Mouse (Mus musculus): Measurements from ENCODE around the gene Ackr4. TPM values are rescaled to one million over a fixed set of nuclear protein-coding genes. Genes with fewer than 3 reads are reported as not detected.

Ackr4 gene
- polyA plus RNA-seq, 1 experiment from 2014 or later = 2.0 TPM

DNA sequence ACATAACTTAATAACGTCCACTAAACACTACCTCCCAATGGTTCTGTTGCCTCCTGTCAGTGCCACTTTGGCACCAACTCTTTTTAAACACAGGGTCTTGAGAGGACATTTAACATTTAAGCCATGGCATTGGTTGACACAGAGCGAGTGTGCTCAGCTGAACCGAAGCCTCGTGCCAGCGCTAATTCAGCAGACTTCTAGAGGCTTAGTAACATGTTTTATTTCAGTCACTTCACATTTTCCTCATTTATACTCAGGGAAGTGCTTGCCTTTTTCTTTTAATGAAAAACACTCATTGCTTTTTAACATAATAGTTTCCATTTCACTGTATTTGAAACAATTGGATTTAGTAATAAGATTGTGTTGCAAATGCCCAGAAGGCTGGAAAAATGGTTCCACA is 17.6 kb downstream of the Ackr4 start:
- no peak for ATAC-seq (ENCODE audit: low FRiP score, low TSS enrichment)
- Histone ChIP-seq H3K4me2 (replicated peaks; ENCODE audit: low read depth, low read length) (no peak overlapping the region), H3K4me1 (ENCODE audit: insufficient read depth, low read length) (no peaks in the 10 kb centered on the region), H3K9ac (replicated peaks; ENCODE audit: low read length) (no peak overlapping the region), H3K27me3 (ENCODE audit: insufficient read depth, low read length) (no peaks in the 10 kb centered on the region), H3K36me3 (ENCODE audit: insufficient read depth, low read length) (no peaks in the 10 kb centered on the region), H3K27ac (ENCODE audit: low read length) (no peak overlapping the region), H3K9me3 (ENCODE audit: low read length) (peaks cover 5% of the 10 kb centered on the region; the same call in 1 of the 2 replicates), H3K4me3 (ENCODE audit: low read length) (no peak overlapping the region)
- WGBS = 94% methylated on average over 5 of the region's 5 CpGs

DNA sequence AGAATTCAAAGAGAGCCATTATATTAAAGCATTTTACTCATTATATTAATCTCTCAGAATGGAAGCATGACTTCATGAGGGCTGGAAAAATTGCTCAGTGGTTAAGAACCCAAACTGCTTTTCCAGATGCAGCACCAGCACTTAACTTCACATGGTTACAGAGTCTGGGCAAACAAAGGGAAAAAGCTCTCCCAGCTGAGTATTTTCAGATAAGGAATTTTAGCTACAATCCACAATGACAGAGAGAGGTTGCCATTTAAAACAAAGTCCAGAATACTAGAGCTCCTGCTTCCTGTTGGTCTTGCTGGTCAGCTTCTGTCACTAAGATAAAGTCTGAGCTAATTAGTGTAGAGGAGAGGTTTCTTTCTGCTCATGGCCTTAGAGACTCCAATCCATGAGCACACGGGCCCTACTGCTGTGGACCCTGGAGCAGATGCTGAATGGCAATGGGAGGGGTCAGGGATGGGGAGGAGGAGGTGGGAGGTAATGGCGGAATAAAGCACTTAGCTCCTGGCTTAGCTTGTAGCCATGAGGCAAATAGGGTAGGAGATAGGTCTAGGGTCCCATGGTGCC is 18.1 kb downstream of the Ackr4 start:
- H3K9ac ChIP-seq (replicated peaks; ENCODE audit: low read length) = no peak overlapping the region
- peaks cover 5% of the 10 kb centered on the region; the same call in 1 of the 2 replicates for H3K9me3 ChIP-seq (ENCODE audit: low read length)
- no peak overlapping the region for H3K4me3 ChIP-seq (ENCODE audit: low read length)
- no peaks in the 10 kb centered on the region for H3K36me3 ChIP-seq (ENCODE audit: insufficient read depth, low read length)
- H3K27ac ChIP-seq (ENCODE audit: low read length) = no peak overlapping the region
- ATAC-seq (ENCODE audit: low FRiP score, low TSS enrichment) = no peak
- no peaks in the 10 kb centered on the region for H3K4me1 ChIP-seq (ENCODE audit: insufficient read depth, low read length)
- H3K27me3 ChIP-seq (ENCODE audit: insufficient read depth, low read length) = no peaks in the 10 kb centered on the region
- 57% methylated on average over 2 of the region's 2 CpGs for WGBS
- no peak overlapping the region for H3K4me2 ChIP-seq (replicated peaks; ENCODE audit: low read depth, low read length)

DNA sequence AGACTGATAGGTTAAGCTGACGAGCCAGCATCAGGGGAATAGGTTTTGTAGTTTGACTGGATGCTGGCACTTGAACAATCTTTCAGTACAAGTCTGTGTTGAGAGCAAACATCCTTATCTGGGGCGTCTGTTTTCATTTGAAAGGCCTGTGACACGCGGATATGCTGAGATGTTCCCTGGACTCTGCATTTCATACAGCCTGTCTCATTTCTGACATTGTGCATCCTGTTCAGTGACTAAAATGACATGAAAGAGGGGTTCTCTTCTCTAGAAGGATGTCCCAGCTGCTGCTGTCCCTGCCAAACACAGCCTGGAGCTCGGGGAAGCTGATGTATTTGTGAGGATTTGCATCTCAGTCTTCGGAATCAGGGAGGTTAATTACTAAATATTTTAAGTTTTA is 19.3 kb downstream of the Ackr4 start:
- H3K27me3 ChIP-seq (ENCODE audit: insufficient read depth, low read length) = no peaks in the 10 kb centered on the region
- H3K4me3 ChIP-seq (ENCODE audit: low read length) = no peak overlapping the region
- no peak overlapping the region for H3K4me2 ChIP-seq (replicated peaks; ENCODE audit: low read depth, low read length)
- no peak overlapping the region for H3K27ac ChIP-seq (ENCODE audit: low read length)
- no peaks in the 10 kb centered on the region for H3K4me1 ChIP-seq (ENCODE audit: insufficient read depth, low read length)
- H3K9me3 ChIP-seq (ENCODE audit: low read length) = peaks cover 5% of the 10 kb centered on the region; the same call in 1 of the 2 replicates
- no peaks in the 10 kb centered on the region for H3K36me3 ChIP-seq (ENCODE audit: insufficient read depth, low read length)
- peak; percentile 78 for ATAC-seq (ENCODE audit: low FRiP score, low TSS enrichment)
- 62% methylated on average over 6 of the region's 6 CpGs for WGBS
- H3K9ac ChIP-seq (replicated peaks; ENCODE audit: low read length) = no peak overlapping the region

DNA sequence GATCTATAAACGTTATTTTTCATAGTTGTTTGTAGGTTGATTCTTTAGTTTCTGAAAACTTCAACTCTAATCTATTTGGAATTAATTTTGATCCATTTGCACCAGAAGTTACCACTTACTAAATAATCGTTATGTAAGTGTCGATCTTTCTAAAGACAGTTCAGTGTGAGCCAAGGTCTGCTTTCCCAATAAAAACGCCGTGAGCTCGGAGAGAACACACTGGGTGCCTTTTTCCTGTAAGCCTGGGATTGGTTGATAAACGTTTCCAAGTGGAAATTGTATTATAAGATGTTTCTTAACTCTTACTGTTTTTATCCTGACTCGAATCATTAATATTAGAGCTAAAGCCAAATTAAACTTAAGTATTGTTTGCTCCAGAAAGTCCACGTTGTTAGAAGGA is 19.8 kb downstream of the Ackr4 start:
- Histone ChIP-seq H3K9me3 (ENCODE audit: low read length) (peaks cover 5% of the 10 kb centered on the region; the same call in 1 of the 2 replicates), H3K27ac (ENCODE audit: low read length) (no peak overlapping the region), H3K9ac (replicated peaks; ENCODE audit: low read length) (no peak overlapping the region), H3K4me3 (ENCODE audit: low read length) (no peak overlapping the region), H3K27me3 (ENCODE audit: insufficient read depth, low read length) (no peaks in the 10 kb centered on the region), H3K4me2 (replicated peaks; ENCODE audit: low read depth, low read length) (no peak overlapping the region), H3K4me1 (ENCODE audit: insufficient read depth, low read length) (peaks cover 4% of the 10 kb centered on the region; the same call in 1 of the 2 replicates), H3K36me3 (ENCODE audit: insufficient read depth, low read length) (no peaks in the 10 kb centered on the region)
- 68% methylated on average over 9 of the region's 9 CpGs for WGBS
- ATAC-seq (ENCODE audit: low FRiP score, low TSS enrichment) = no peak

DNA sequence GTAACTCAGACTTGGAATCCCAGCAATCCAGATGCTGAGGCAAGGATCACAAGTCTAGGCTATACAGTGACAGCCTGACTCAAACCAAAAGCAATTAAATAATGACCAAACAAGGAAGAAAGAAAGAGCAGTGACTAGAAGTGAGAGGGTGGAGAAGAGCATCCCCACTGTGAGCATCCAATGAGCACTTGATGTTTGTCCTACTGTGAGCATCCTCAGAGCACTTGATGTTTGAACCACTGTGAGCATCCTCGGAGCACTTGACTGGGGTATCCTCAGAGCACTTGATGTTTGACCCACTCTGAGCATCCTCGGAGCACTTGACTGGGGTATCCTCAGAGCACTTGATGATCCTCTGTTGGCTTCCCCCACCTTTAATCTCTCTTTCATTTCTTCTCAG is 21.7 kb downstream of the Ackr4 start:
- no peaks in the 10 kb centered on the region for H3K27me3 ChIP-seq (ENCODE audit: insufficient read depth, low read length)
- no peak overlapping the region for H3K27ac ChIP-seq (ENCODE audit: low read length)
- H3K9ac ChIP-seq (replicated peaks; ENCODE audit: low read length) = no peak overlapping the region
- H3K4me1 ChIP-seq (ENCODE audit: insufficient read depth, low read length) = peaks cover 16% of the 10 kb centered on the region
- no peak overlapping the region for H3K4me2 ChIP-seq (replicated peaks; ENCODE audit: low read depth, low read length)
- no peaks in the 10 kb centered on the region for H3K9me3 ChIP-seq (ENCODE audit: low read length)
- no peaks in the 10 kb centered on the region for H3K36me3 ChIP-seq (ENCODE audit: insufficient read depth, low read length)
- no peak overlapping the region for H3K4me3 ChIP-seq (ENCODE audit: low read length)
- no peak for ATAC-seq (ENCODE audit: low FRiP score, low TSS enrichment)
- 94% methylated on average over 2 of the region's 2 CpGs for WGBS

DNA sequence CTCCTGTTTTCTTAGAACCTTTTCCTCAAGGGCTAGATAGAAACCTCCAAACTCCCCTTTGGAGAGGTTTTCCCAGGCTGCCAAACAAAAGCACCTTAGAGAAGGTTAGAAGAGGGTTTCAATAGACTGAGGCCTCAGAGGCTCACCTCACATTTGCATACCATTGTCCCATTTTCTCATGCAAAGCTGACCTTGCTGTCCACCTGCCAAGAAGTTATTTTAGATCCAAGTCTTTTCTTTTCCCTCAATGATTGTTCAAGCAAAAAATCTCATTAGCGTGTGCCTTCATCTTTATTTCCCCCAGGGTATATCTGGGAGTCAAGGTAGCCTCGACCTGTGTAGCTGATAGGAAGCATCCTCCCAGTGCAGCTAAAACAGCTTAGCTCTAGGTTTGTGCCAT is 23.8 kb downstream of the Ackr4 start:
- no peak for ATAC-seq (ENCODE audit: low FRiP score, low TSS enrichment)
- H3K27ac ChIP-seq (ENCODE audit: low read length) = no peak overlapping the region
- H3K9ac ChIP-seq (replicated peaks; ENCODE audit: low read length) = no peak overlapping the region
- H3K27me3 ChIP-seq (ENCODE audit: insufficient read depth, low read length) = no peaks in the 10 kb centered on the region
- WGBS = 48% methylated on average over 2 of the region's 2 CpGs
- no peaks in the 10 kb centered on the region for H3K9me3 ChIP-seq (ENCODE audit: low read length)
- no peaks in the 10 kb centered on the region for H3K36me3 ChIP-seq (ENCODE audit: insufficient read depth, low read length)
- H3K4me1 ChIP-seq (ENCODE audit: insufficient read depth, low read length) = peaks cover 16% of the 10 kb centered on the region
- H3K4me3 ChIP-seq (ENCODE audit: low read length) = no peak overlapping the region
- no peak overlapping the region for H3K4me2 ChIP-seq (replicated peaks; ENCODE audit: low read depth, low read length)

DNA sequence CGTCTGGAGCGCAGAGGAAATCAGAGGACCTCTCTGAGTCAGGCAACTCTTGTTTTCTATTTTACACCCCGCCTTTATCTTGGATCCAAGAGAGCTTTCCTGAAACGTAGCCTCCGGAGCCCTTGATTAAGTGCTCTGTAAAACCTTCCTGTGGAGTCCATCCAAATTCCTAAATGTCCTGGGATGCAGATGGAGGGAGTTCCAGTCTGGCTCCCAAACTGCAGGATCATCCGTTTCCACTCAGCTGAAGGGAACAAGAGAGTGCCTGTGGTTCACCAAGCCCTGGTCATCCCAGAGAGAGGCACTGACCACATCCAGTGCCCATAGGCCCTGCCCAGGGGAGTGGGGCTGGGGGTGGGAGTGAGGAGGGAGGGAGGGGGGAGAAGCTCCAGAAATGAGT is 24.4 kb downstream of the Ackr4 start:
- peak; percentile 36; the same call in 1 of the 2 replicates for ATAC-seq (ENCODE audit: low FRiP score, low TSS enrichment)
- H3K4me3 ChIP-seq (ENCODE audit: low read length) = no peak overlapping the region
- peaks cover 16% of the 10 kb centered on the region for H3K4me1 ChIP-seq (ENCODE audit: insufficient read depth, low read length)
- no peak overlapping the region for H3K4me2 ChIP-seq (replicated peaks; ENCODE audit: low read depth, low read length)
- no peaks in the 10 kb centered on the region for H3K36me3 ChIP-seq (ENCODE audit: insufficient read depth, low read length)
- 38% methylated on average over 6 of the region's 6 CpGs for WGBS
- no peaks in the 10 kb centered on the region for H3K27me3 ChIP-seq (ENCODE audit: insufficient read depth, low read length)
- H3K27ac ChIP-seq (ENCODE audit: low read length) = no peak overlapping the region
- no peak overlapping the region for H3K9ac ChIP-seq (replicated peaks; ENCODE audit: low read length)
- H3K9me3 ChIP-seq (ENCODE audit: low read length) = no peaks in the 10 kb centered on the region

DNA sequence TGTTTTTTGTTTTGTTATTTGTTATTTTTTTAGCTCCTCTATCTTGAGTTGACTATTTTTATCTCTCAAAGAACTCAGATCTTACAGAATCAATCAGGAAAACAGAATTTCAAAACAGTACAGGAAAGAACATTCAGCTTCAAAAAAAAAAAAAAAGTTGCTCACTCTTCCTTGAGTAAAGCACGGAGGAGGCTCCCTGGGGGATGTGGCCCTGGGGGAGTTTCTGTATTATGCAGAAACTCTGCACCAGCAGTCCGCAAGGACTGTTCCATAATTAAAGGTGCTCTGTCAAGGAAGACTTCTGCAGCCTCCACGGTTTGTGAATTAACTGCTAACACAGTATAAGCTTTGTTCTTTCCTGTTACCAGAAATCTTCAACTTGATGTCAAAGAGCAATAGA is 25.3 kb downstream of the Ackr4 start:
- peak; percentile 52; the same call in 1 of the 2 replicates for ATAC-seq (ENCODE audit: low FRiP score, low TSS enrichment)
- no peak overlapping the region; the same call in 1 of the 2 replicates for H3K4me2 ChIP-seq (replicated peaks; ENCODE audit: low read depth, low read length)

DNA sequence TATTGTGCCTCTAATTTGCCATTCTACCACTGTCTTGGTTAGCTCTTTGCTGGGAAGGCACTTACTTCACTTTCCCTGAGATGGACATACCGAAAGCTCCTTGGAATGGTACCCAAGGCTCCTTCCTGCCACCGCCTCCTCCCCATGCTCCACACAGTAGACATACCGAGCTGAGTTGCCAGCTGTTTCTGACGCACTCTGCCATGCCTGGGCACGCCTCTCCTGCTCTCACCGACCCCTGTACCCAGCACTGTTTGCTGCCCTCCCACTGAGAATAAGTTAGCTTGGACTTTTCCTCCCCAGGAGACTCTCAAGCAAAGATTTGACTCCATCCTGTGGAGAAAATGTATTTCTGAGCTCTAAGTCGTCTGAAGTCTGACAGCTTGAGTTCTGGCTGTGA is 25.9 kb downstream of the Ackr4 start:
- Histone ChIP-seq H3K4me1 (ENCODE audit: insufficient read depth, low read length) (peaks cover 16% of the 10 kb centered on the region), H3K9ac (replicated peaks; ENCODE audit: low read length) (no peak overlapping the region), H3K9me3 (ENCODE audit: low read length) (no peaks in the 10 kb centered on the region), H3K4me3 (ENCODE audit: low read length) (no peak overlapping the region), H3K4me2 (replicated peaks; ENCODE audit: low read depth, low read length) (no peak overlapping the region), H3K36me3 (ENCODE audit: insufficient read depth, low read length) (no peaks in the 10 kb centered on the region), H3K27ac (ENCODE audit: low read length) (no peak overlapping the region), H3K27me3 (ENCODE audit: insufficient read depth, low read length) (no peaks in the 10 kb centered on the region)
- 47% methylated on average over 7 of the region's 7 CpGs for WGBS
- ATAC-seq (ENCODE audit: low FRiP score, low TSS enrichment) = peak; percentile 75; the same call in 1 of the 2 replicates

More for the DNA sequence above, 25.3 kb downstream of the Ackr4 start:
- no peak overlapping the region for H3K9ac ChIP-seq (replicated peaks; ENCODE audit: low read length)
- H3K4me3 ChIP-seq (ENCODE audit: low read length) = no peak overlapping the region
- no peaks in the 10 kb centered on the region for H3K36me3 ChIP-seq (ENCODE audit: insufficient read depth, low read length)
- H3K27me3 ChIP-seq (ENCODE audit: insufficient read depth, low read length) = no peaks in the 10 kb centered on the region
- 14% methylated on average over 3 of the region's 3 CpGs for WGBS
- H3K27ac ChIP-seq (ENCODE audit: low read length) = no peak overlapping the region
- no peaks in the 10 kb centered on the region for H3K9me3 ChIP-seq (ENCODE audit: low read length)
- H3K4me1 ChIP-seq (ENCODE audit: insufficient read depth, low read length) = peaks cover 16% of the 10 kb centered on the region

DNA sequence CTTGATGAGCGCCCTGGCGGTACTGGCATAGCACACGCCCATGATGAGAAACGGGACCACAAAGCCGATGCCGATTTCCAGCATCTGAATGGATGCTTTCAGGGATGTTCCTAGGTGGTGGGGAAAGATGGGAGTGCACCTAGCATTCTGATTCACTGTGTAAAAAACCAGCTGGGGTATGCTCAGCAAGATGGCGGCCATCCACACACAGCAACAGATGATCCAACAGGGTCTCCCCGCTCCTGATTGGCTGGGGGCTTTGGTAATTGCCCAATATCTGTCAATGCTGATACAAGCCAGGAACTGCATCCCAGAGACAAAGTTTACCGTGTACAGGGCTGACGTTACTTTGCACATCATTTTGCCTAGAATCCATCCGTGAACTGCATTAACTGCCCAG is 27.7 kb downstream of the Ackr4 start:
- Histone ChIP-seq H3K36me3 (ENCODE audit: insufficient read depth, low read length) (no peaks in the 10 kb centered on the region), H3K4me2 (replicated peaks; ENCODE audit: low read depth, low read length) (no peak overlapping the region), H3K4me3 (ENCODE audit: low read length) (no peak overlapping the region), H3K27me3 (ENCODE audit: insufficient read depth, low read length) (no peaks in the 10 kb centered on the region), H3K27ac (ENCODE audit: low read length) (no peak overlapping the region), H3K9me3 (ENCODE audit: low read length) (no peaks in the 10 kb centered on the region), H3K9ac (replicated peaks; ENCODE audit: low read length) (no peak overlapping the region), H3K4me1 (ENCODE audit: insufficient read depth, low read length) (peaks cover 16% of the 10 kb centered on the region)
- no peak for ATAC-seq (ENCODE audit: low FRiP score, low TSS enrichment)
- WGBS = 91% methylated on average over 11 of the region's 11 CpGs
